Mouse (Mus musculus) E14TG2a.4 (cell line): ENCODE measurements around the gene Ascl3.

Experiments
- H3K27me3 ChIP-seq: 2 replicates; pipeline ENCODE4 v1.6.1; 2014; ENCODE audit warnings: low read length, control low read depth; ENCODE audit not compliant: insufficient read depth
- H3K36me3 ChIP-seq: 2 replicates; pipeline ENCODE4 v1.6.1; 2014; ENCODE audit warnings: low read length, control low read depth; ENCODE audit not compliant: insufficient read depth
- H3K4me1 ChIP-seq: replicated peaks from 2 replicates; pipeline ENCODE4 v1.6.1; 2014; ENCODE audit warnings: low read depth, low read length, control low read depth
- H3K4me3 ChIP-seq: replicated peaks from 2 replicates; pipeline ENCODE4 v1.5.1; 2014; ENCODE audit warnings: mild to moderate bottlenecking, low read length
- H3K9me3 ChIP-seq: 2 replicates; pipeline ENCODE4 v1.6.1; 2014; ENCODE audit warnings: low read length, control low read depth
- CTCF ChIP-seq: conservative IDR thresholded peaks from 2 replicates; pipeline ENCODE4 v1.5.1; 2014; ENCODE audit warnings: low read length
- NANOG ChIP-seq: IDR thresholded peaks from 2 replicates; pipeline ENCODE4 v1.6.1; 2014; ENCODE audit warnings: borderline replicate concordance, low read length, mixed read lengths
- POU5F1 ChIP-seq: IDR thresholded peaks from 2 replicates; pipeline ENCODE4 v1.6.1; 2014; ENCODE audit warnings: low read length, borderline replicate concordance

Gene Ascl3

DNA sequence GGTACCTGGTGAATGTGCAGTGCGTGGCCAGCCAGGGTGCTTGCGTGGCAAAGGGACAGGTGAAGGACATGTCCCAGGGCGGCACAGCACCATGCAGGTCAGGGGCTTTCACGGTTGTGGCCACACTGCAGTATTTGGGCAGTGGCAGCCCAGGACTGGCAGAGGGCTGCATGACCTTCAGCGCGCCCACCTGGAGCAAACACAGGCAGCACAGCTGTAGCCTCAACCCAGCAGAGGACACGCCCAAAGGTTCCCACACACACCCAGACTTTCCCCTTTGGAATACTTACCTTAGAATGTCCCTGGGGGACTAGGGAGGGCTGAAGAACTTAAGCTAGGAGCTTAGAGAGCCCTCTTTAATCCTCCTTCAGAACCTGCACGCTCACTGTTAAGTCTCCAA is 8.4 kb downstream of the Ascl3 start:
- Histone ChIP-seq H3K4me1 (peaks cover 30% of the 10 kb centered on the region), H3K9me3 (no peaks in the 10 kb centered on the region), H3K4me3 (no peak overlapping the region), H3K27me3 (peaks cover 22% of the 10 kb centered on the region), H3K36me3 (no peaks in the 10 kb centered on the region)
- TF ChIP-seq NANOG (no peak), POU5F1 (no peak), CTCF (no peak)

DNA sequence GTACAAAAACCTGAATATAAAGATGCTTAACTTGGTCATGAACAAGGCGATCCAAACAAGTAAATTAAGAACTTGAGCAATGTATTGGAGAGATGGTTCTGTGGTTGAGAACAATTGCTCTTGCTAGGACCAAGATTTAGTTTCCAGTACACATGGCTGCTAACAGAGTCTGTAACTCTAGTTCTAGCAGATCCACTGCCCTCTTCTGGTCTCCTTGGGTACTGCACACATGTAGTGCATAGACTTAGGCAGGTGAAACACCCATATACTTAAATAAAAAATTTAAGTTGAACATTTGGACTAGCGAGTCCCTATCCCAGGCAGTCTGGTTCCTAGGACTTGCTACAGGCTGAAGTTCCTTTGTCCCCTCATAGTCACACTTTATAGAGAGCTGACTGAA is 8.9 kb downstream of the Ascl3 start:
- no peaks in the 10 kb centered on the region for H3K36me3 ChIP-seq
- peaks cover 27% of the 10 kb centered on the region for H3K4me1 ChIP-seq
- TF ChIP-seq POU5F1 (no peak), CTCF (peak; percentile 83)
- H3K4me3 ChIP-seq, result no peak overlapping the region
- H3K9me3 ChIP-seq, result no peaks in the 10 kb centered on the region
- H3K27me3 ChIP-seq, result peaks cover 17% of the 10 kb centered on the region

DNA sequence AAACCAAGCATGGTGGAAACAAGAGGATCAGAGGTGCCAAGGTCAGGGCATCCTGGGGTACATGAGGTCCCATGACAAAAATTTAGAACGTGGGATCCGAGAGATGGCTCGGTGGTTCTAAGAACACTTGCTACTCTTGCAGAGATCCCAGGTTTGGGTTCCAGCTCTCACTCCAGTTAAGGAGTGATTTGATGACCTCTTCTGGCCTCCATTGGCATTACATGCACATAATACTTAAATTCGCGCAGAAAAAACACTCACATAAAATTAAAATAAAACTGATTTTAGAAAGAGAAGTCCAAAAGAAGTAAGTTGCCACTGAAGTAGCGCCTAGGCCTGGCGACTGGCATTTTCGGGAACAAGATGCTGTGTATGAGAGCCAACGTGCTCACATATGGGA is 12.2 kb downstream of the Ascl3 start:
- H3K36me3 ChIP-seq, result no peaks in the 10 kb centered on the region
- no peaks in the 10 kb centered on the region for H3K9me3 ChIP-seq
- no peak overlapping the region for H3K4me3 ChIP-seq
- TF ChIP-seq NANOG (no peak), POU5F1 (no peak), CTCF (peak; percentile 58)
- peaks cover 15% of the 10 kb centered on the region for H3K4me1 ChIP-seq
- H3K27me3 ChIP-seq, result no peaks in the 10 kb centered on the region

DNA sequence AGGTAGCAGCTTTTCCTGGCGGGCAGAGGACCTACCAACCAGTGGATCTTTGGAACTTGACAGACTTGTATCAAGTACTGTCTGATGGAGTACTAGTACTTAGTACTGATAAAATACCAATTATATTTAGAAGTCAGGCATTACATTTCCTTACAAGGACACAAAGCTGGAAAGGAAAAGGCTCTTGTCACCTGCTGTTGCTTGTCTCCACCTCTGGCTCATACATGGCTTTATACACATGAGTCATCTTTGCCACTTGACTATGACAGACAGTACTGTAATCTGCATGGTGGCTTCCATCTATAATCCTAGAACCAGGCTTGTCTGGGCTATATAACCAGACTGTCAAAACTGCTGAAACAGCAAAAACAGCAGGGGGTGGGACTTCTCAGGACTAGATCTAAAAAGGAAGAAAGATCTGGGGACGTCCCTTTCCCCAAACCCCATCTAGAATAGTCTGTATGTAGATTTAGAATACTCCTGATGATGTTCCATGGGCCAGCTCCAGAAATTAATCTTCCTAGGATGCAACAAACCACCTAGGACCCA is 18.0 kb downstream of the Ascl3 start:
- no peak for TF ChIP-seq CTCF
- Histone ChIP-seq H3K9me3 (no peaks in the 10 kb centered on the region), H3K4me1 (peaks cover 14% of the 10 kb centered on the region; the same call in 1 of the 2 replicates)

DNA sequence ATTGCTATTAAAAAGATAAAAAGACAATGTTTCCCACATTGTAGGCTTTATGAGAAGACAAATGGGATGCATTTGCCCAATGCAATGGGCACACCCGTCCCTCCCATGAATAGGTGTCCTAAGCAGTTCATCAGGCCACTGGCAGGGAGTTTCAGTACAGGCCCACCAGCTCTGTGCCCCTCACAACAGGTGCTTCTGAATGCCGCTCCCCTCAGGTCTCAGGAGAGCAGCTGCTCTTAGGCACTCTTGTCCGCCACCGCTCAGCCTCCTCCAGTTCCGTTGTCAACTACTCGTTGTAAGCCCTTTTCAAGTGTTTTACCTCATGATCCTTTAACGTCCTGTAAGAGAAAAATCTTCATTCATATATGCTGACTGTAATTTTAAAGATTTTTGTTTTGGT is 19.3 kb downstream of the Ascl3 start:
- Histone ChIP-seq H3K27me3 (no peaks in the 10 kb centered on the region), H3K9me3 (no peaks in the 10 kb centered on the region), H3K4me3 (no peak overlapping the region), H3K36me3 (peaks cover 64% of the 10 kb centered on the region), H3K4me1 (peaks cover 14% of the 10 kb centered on the region; the same call in 1 of the 2 replicates)
- no peak for TF ChIP-seq CTCF
- no peak for TF ChIP-seq POU5F1
- no peak for TF ChIP-seq NANOG

More for the DNA sequence above, 18.0 kb downstream of the Ascl3 start:
- Histone ChIP-seq H3K4me3 (no peak overlapping the region), H3K36me3 (peaks cover 51% of the 10 kb centered on the region), H3K27me3 (no peaks in the 10 kb centered on the region)

DNA sequence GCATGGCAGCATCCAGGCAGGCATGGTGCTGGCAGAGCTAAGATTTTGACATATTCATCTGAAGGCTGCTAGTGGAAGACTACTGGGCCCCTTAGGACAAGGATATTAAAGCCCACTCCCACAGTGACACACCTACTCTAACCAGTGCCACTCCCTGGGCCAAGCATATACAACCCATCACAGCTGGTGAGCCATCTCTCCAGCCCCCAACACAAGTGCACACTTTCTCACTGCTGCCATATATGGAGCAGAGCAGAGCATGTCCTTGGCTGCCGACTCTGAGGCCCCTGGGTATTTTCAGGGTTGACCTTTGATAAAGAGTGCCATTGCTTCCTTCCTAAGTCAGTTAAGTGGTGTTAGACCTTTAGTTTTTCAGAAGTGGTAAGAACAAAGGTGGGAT is 21.5 kb downstream of the Ascl3 start:
- Histone ChIP-seq H3K9me3 (no peaks in the 10 kb centered on the region), H3K4me1 (peaks cover 20% of the 10 kb centered on the region), H3K4me3 (no peak overlapping the region), H3K36me3 (peaks cover 83% of the 10 kb centered on the region), H3K27me3 (no peaks in the 10 kb centered on the region)
- no peak for TF ChIP-seq NANOG
- TF ChIP-seq POU5F1, result no peak
- no peak for TF ChIP-seq CTCF

DNA sequence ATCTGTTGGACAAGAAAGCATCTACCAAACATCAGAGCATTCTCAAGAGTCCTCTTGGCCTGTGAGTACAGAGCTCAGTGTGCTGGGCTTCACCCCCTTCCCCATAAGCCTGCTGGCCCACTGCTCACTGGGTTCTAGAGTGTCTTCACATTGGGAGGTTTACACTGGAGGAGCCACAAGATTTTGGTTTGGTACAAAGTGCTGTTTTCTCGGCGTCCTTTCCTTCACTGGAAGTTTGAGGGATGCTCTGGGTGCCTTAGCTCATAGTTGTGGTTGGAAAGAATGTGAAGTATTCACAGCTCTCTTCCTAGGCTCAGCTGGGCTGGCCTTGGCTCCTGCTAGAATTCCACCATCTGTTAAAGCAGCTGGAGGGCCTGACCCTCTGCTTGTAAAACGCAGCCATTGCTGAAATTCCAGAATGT is 22.6 kb downstream of the Ascl3 start:
- no peak for TF ChIP-seq CTCF
- TF ChIP-seq POU5F1, result no peak
- TF ChIP-seq NANOG, result no peak
- Histone ChIP-seq H3K9me3 (no peaks in the 10 kb centered on the region), H3K4me3 (no peak overlapping the region)

DNA sequence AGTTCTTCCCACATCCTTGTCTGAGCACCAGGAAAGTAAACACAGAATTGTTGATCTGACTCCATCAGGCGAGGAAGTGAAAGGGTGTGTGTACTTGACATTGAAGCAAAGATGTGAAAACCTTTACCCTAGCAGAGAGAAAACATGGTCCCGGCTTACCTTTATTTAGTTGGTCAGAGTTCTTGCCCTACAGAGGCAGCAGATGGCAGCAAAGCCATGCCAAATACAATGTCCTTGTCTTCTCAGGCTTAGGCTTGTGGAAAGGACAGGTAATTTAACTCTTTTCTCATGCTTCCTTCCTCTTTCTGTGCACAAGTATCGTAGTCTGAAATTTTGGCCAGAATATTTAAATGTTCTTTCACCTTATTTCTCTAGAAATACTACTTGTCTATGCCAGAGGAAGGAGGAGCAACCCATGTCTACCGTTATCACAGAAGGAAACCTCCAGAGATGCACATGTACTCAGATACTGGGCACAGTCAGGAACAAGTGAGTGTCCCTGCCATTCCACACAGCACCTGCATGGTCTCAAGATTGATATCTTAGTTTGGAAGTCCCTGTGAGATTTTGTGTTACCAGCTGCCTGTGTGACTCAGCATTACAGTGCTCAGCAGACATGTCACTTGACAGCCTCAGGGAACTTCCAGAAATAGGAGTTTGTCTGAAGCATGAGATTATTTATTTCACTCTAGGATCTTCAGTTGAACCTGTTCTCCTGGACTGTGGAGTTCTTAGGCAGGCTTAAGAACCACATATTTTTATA is 24.3 kb downstream of the Ascl3 start:
- Histone ChIP-seq H3K4me3 (no peak overlapping the region), H3K36me3 (peaks cover 69% of the 10 kb centered on the region), H3K9me3 (no peaks in the 10 kb centered on the region), H3K4me1 (peaks cover 33% of the 10 kb centered on the region), H3K27me3 (no peaks in the 10 kb centered on the region)
- TF ChIP-seq CTCF (peak; percentile 29), POU5F1 (no peak), NANOG (no peak)

More for the DNA sequence above, 22.6 kb downstream of the Ascl3 start:
- peaks cover 23% of the 10 kb centered on the region for H3K4me1 ChIP-seq
- H3K36me3 ChIP-seq, result peaks cover 83% of the 10 kb centered on the region
- H3K27me3 ChIP-seq, result no peaks in the 10 kb centered on the region
